Mouse (Mus musculus) bone marrow macrophage, adult 2 months (primary cell): ENCODE data around the gene Hopx.

ENCODE experiments used
- CTCF ChIP-seq: IDR thresholded peaks from 2 replicates; pipeline ENCODE4 v1.5.1; 2012; ENCODE audit warnings: low read depth, mild to moderate bottlenecking, low read length, moderate library complexity
- POLR2A ChIP-seq: IDR thresholded peaks from 2 replicates; pipeline ENCODE4 v1.6.1; 2012; ENCODE audit warnings: mild to moderate bottlenecking, low read depth, low read length, borderline replicate concordance

- no peak for TF ChIP-seq POLR2A
- no peak for TF ChIP-seq CTCF
These were observed 7.6 kb downstream of the Hopx start for GRCm38 (mm10) chr5:77107146-77107822.
